Mouse (Mus musculus): ENCODE measurements around the gene Rbm4b. TPM values are rescaled to one million over a fixed set of nuclear protein-coding genes. Genes with fewer than 3 reads are reported as not detected.

The Rbm4b gene
- polyA plus RNA-seq, 1 experiment = 7.6 TPM

- Histone ChIP-seq H3K4me1 (ENCODE audit: control insufficient read depth, insufficient read depth, low read length) (peaks cover 5% of the 10 kb centered on the region), H3K4me3 (replicated peaks; ENCODE audit: extremely low read depth, low read depth, low read length) (no peak overlapping the region)
- DNase-seq = no peak
- 89% methylated on average over 6 of the region's 6 CpGs for WGBS
- TF ChIP-seq POLR2A (IDR thresholded peaks at IDR 0.05; ENCODE audit: borderline replicate concordance, extremely low read depth, low read depth, low read length) (no peak), CTCF (IDR thresholded peaks at IDR 0.05; ENCODE audit: insufficient read depth, low read length) (peak; percentile 39; the same call in 1 of the 2 replicates)
These were observed 56.7 kb downstream of the Rbm4b start for GRCm38 (mm10) chr19:4813015-4813414.

Other genes with a start within 250 kb of the Rbm4b start
- 52.7 and 62.6 TPM in 2 replicates for gene Pcx, start 246.0 kb upstream of the Rbm4b start, polyA plus RNA-seq (2012; rRNA removed)
- 24.6 and 28.8 TPM in 2 replicates for gene Lrfn4, start 140.8 kb upstream of the Rbm4b start, polyA plus RNA-seq (2012; rRNA removed)
- gene Rce1, start 130.9 kb upstream of the Rbm4b start, polyA plus RNA-seq (2012; rRNA removed) = 86.2 and 98.0 TPM in 2 replicates
- gene Gm960, start 57.8 kb upstream of the Rbm4b start, polyA plus RNA-seq (2012; rRNA removed) = 0.20 and 0.65 TPM in 2 replicates
- gene Sptbn2, start 45.3 kb upstream of the Rbm4b start, polyA plus RNA-seq (2012; rRNA removed) = 1.3 and 4.4 TPM in 2 replicates
- gene Rbm4, start 37.4 kb downstream of the Rbm4b start, polyA plus RNA-seq (2012; rRNA removed) = 28.6 and 36.1 TPM in 2 replicates
- 7.6 and 13.5 TPM in 2 replicates for gene Gm21992, start 55.1 kb downstream of the Rbm4b start, polyA plus RNA-seq (2012; rRNA removed)
- 42.4 and 52.1 TPM in 2 replicates for gene Rbm14, start 55.1 kb downstream of the Rbm4b start, polyA plus RNA-seq (2012; rRNA removed)
- gene Ccs, start 82.8 kb downstream of the Rbm4b start, polyA plus RNA-seq (2012; rRNA removed) = 32.5 and 44.7 TPM in 2 replicates
- 0.33 and 0.46 TPM in 2 replicates for gene Ccdc87, start 82.9 kb downstream of the Rbm4b start, polyA plus RNA-seq (2012; rRNA removed)
- 48.7 and 76.1 TPM in 2 replicates for gene Ctsf, start 98.6 kb downstream of the Rbm4b start, polyA plus RNA-seq (2012; rRNA removed)
- 0.44 and 22.2 TPM in 2 replicates for gene Actn3, start 121.4 kb downstream of the Rbm4b start, polyA plus RNA-seq (2012; rRNA removed)
- gene Zdhhc24, start 122.2 kb downstream of the Rbm4b start, polyA plus RNA-seq (2012; rRNA removed) = 22.3 and 23.6 TPM in 2 replicates
- gene Bbs1, start 150.1 kb downstream of the Rbm4b start, polyA plus RNA-seq (2012; rRNA removed) = 7.5 and 9.0 TPM in 2 replicates
- gene Dpp3, start 171.8 kb downstream of the Rbm4b start, polyA plus RNA-seq (2012; rRNA removed) = 70.3 and 89.2 TPM in 2 replicates
- gene Peli3, start 186.6 kb downstream of the Rbm4b start, polyA plus RNA-seq (2012; rRNA removed) = 5.5 and 5.8 TPM in 2 replicates
- 19.5 and 20.5 TPM in 2 replicates for gene Mrpl11, start 205.7 kb downstream of the Rbm4b start, polyA plus RNA-seq (2012; rRNA removed)
- 0.54 and 0.93 TPM in 2 replicates for gene Npas4, start 233.8 kb downstream of the Rbm4b start, polyA plus RNA-seq (2012; rRNA removed)